Mouse (Mus musculus) C2C12 (cell line): ENCODE data around the gene H2-T23.

Source experiments
- CTCF ChIP-seq: IDR thresholded peaks from one replicate; pipeline ENCODE4 v1.5.1; 2011; ENCODE audit not compliant: control insufficient read depth, insufficient read depth, insufficient read length
- MYOD1 ChIP-seq: IDR thresholded peaks from one replicate; pipeline ENCODE4 v1.6.1; 2011; ENCODE audit warnings: low read depth; ENCODE audit not compliant: control insufficient read depth, insufficient read length
- USF1 ChIP-seq: IDR thresholded peaks from one replicate; pipeline ENCODE4 v1.6.1; 2011; ENCODE audit warnings: low read depth, mild to moderate bottlenecking, control low read depth, moderate library complexity

- TF ChIP-seq CTCF, result no peak
- no peak for TF ChIP-seq MYOD1
- TF ChIP-seq USF1, result no peak
Observed at GRCm38 (mm10) chr17:36025901-36026300, 6.8 kb downstream of the H2-T23 start.
